Mouse (Mus musculus): ENCODE measurements around the gene Znrf1. TPM values are rescaled to one million over a fixed set of nuclear protein-coding genes. Genes with fewer than 3 reads are reported as not detected.
A peak's percentile ranks its signal among the peaks of the same experiment; 100 is the strongest.

The Znrf1 gene
- polyA plus RNA-seq, 1 experiment: 103 TPM

- 3% methylated on average over 1 of the region's 1 CpGs for WGBS
- Histone ChIP-seq H3K4me1 (ENCODE audit: control insufficient read depth, insufficient read depth, low read length) (peaks cover 32% of the 10 kb centered on the region), H3K4me3 (replicated peaks; ENCODE audit: extremely low read depth, low read depth, low read length) (no peak overlapping the region)
- no peak for TF ChIP-seq CTCF (IDR thresholded peaks at IDR 0.05; ENCODE audit: insufficient read depth, low read length)
- no peak for TF ChIP-seq POLR2A (IDR thresholded peaks at IDR 0.05; ENCODE audit: borderline replicate concordance, extremely low read depth, low read depth, low read length)
- no peak for DNase-seq
Measured at GRCm38 (mm10) chr8:111619936-111620335, 84.0 kb downstream of the Znrf1 start.

DNA sequence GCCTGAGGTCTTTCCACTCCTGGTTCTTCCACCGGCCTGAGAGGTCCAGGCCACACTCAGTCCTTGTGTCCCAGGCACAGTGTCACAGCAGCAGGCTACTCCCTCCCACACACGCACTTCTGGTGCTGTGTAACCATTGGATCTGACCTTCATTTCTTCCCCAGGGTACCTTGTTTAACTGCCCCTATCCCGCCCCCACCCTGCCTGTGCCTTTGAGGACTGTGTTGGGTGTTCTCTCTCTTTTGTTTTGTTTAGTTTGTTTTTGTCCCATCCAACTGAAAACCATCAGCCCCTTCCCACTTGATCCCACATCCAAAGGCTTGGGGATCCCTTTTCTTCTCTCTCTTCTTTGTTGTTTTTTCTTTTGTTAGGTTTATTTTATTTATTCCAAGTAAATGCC is 86.2 kb downstream of the Znrf1 start:
- peaks cover 28% of the 10 kb centered on the region for H3K4me1 ChIP-seq (ENCODE audit: control insufficient read depth, insufficient read depth, low read length)
- no peak for TF ChIP-seq POLR2A (IDR thresholded peaks at IDR 0.05; ENCODE audit: borderline replicate concordance, extremely low read depth, low read depth, low read length)
- TF ChIP-seq CTCF (IDR thresholded peaks at IDR 0.05; ENCODE audit: insufficient read depth, low read length): no peak
- H3K4me3 ChIP-seq (replicated peaks; ENCODE audit: extremely low read depth, low read depth, low read length): no peak overlapping the region
- WGBS: 82% methylated on average over 3 of the region's 3 CpGs
- DNase-seq: no peak

GRCm38 (mm10) chr8:111622553-111622952 is 86.7 kb downstream of the Znrf1 start:
- no peak for DNase-seq
- no peak for TF ChIP-seq POLR2A (IDR thresholded peaks at IDR 0.05; ENCODE audit: borderline replicate concordance, extremely low read depth, low read depth, low read length)
- no peak for TF ChIP-seq CTCF (IDR thresholded peaks at IDR 0.05; ENCODE audit: insufficient read depth, low read length)
- 82% methylated on average over 10 of the region's 10 CpGs for WGBS
- H3K4me1 ChIP-seq (ENCODE audit: control insufficient read depth, insufficient read depth, low read length): peaks cover 28% of the 10 kb centered on the region
- no peak overlapping the region for H3K4me3 ChIP-seq (replicated peaks; ENCODE audit: extremely low read depth, low read depth, low read length)

DNA sequence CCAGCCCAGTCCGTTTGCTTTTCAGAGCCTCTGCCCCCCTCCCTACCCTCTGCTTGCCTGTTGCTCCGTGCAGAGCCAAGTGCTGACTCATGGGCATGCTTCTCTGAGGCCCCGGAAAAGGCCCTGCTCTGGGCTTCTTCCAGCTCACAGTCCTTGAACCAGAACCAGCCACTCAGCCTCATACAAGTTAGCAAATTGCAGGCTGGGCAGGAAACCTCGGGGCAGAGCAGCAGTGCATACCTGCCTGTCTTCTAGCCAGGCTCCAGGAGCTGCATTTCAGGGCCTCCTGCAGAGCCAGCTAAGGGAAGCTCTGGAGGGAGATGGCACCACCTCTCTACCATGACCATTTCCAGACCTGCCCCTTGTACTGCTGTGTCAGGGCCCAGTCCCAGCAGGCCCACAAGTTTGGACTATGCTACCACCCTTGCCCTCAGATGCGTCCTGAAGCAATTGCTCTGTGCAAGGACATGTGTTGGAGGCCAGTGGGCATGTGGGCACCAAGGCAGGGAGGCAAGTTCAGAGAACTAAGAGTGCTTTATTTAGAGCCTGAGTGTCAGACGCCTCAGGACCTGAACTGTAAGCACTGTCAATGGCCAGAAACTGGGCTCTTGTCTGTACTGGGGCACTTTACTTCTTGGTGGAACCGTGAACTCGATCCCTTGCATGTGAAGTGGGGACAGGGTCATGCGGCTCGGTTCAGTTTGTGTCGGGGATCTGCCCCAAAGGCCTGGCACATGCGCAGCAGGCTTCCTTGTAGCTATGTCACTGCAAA is 88.4 kb downstream of the Znrf1 start:
- peak; percentile 64 for DNase-seq
- TF ChIP-seq POLR2A (IDR thresholded peaks at IDR 0.05; ENCODE audit: borderline replicate concordance, extremely low read depth, low read depth, low read length): no peak
- TF ChIP-seq CTCF (IDR thresholded peaks at IDR 0.05; ENCODE audit: insufficient read depth, low read length): no peak
- 50% methylated on average over 12 of the region's 12 CpGs for WGBS
- Histone ChIP-seq H3K4me1 (ENCODE audit: control insufficient read depth, insufficient read depth, low read length) (peaks cover 21% of the 10 kb centered on the region), H3K4me3 (replicated peaks; ENCODE audit: extremely low read depth, low read depth, low read length) (no peak overlapping the region)

DNA sequence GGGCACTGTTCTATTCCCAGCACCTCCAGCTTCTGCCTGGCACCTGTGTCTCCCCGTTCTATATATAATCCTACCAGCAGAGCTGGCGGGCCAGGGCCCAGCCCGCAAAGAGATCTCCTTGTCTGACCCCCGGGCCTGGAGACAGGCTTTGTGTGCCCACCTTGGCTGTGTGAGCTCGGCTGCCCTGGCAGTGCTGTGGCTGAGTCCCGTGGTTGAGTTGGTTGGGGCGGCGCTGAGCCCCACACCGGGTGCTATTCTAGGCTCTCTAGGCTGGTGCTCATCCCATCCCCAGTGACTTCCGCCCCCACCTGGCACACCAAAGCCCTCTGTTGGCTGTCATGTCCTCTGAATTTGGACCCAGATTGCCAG is 88.9 kb downstream of the Znrf1 start:
- no peak for DNase-seq
- peaks cover 17% of the 10 kb centered on the region for H3K4me1 ChIP-seq (ENCODE audit: control insufficient read depth, insufficient read depth, low read length)
- 83% methylated on average over 10 of the region's 10 CpGs for WGBS

GRCm38 (mm10) chr8:111625694-111626527 is 90.0 kb downstream of the Znrf1 start:
- TF ChIP-seq CTCF (IDR thresholded peaks at IDR 0.05; ENCODE audit: insufficient read depth, low read length) (peak; percentile 83), POLR2A (IDR thresholded peaks at IDR 0.05; ENCODE audit: borderline replicate concordance, extremely low read depth, low read depth, low read length) (no peak)
- peaks cover 13% of the 10 kb centered on the region for H3K4me1 ChIP-seq (ENCODE audit: control insufficient read depth, insufficient read depth, low read length)
- WGBS: 13% methylated on average over 6 of the region's 6 CpGs
- DNase-seq: peak; percentile 74
- H3K4me3 ChIP-seq (replicated peaks; ENCODE audit: extremely low read depth, low read depth, low read length): no peak overlapping the region

More for the DNA sequence above, 88.9 kb downstream of the Znrf1 start:
- TF ChIP-seq POLR2A (IDR thresholded peaks at IDR 0.05; ENCODE audit: borderline replicate concordance, extremely low read depth, low read depth, low read length): no peak
- no peak overlapping the region for H3K4me3 ChIP-seq (replicated peaks; ENCODE audit: extremely low read depth, low read depth, low read length)

- H3K4me1 ChIP-seq (ENCODE audit: control insufficient read depth, insufficient read depth, low read length): peaks cover 13% of the 10 kb centered on the region
- WGBS: 32% methylated on average over 8 of the region's 8 CpGs
- no peak for DNase-seq
- TF ChIP-seq POLR2A (IDR thresholded peaks at IDR 0.05; ENCODE audit: borderline replicate concordance, extremely low read depth, low read depth, low read length) (no peak), CTCF (IDR thresholded peaks at IDR 0.05; ENCODE audit: insufficient read depth, low read length) (no peak)
- no peak overlapping the region for H3K4me3 ChIP-seq (replicated peaks; ENCODE audit: extremely low read depth, low read depth, low read length)
Measured at GRCm38 (mm10) chr8:111626528-111626820, 90.6 kb downstream of the Znrf1 start.

DNA sequence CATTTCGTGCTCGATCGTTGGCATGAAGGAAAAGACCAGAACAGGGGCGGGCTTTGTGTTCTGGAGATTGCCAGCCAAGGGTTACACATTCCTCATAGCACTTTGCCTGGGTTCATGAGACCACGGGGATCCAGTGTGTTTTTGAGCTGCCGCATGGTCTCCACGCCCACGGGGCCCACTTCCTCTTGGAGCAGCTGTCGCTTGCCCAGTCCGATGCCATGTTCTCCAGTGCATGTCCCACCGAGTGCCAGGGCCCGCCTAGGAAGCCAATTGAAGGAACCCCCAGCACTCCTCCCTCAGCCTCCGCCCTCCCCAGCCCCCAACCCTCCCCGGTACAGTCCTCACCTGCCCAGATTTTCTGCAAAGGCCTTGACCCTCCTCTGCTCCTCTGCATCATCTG is 91.0 kb downstream of the Znrf1 start:
- DNase-seq: no peak
- H3K4me1 ChIP-seq (ENCODE audit: control insufficient read depth, insufficient read depth, low read length): peaks cover 13% of the 10 kb centered on the region
- 85% methylated on average over 14 of the region's 14 CpGs for WGBS

DNA sequence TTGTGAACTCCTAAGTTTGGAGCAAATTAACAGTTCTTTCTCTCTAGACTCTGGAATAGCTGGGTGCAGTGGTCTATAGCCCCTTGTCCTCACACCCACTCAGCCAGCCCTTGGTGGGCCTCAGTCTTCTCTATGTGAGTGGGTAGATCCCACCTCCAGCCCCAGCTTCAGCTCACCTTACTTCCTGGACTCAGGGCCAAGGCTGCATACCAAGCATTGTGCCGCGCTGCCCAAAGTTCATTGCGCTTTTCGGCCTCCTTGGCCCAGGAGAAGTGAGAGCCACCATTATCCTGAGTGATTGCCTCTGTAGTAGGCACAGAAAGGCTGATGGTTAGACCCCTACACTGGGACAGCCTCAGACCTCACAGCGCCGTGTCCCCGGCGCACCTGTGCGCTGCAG is 92.0 kb downstream of the Znrf1 start:
- whole genome bisulfite sequencing: 95% methylated on average over 9 of the region's 9 CpGs

More for the DNA sequence above, 91.0 kb downstream of the Znrf1 start:
- no peak overlapping the region for H3K4me3 ChIP-seq (replicated peaks; ENCODE audit: extremely low read depth, low read depth, low read length)
- TF ChIP-seq CTCF (IDR thresholded peaks at IDR 0.05; ENCODE audit: insufficient read depth, low read length) (no peak), POLR2A (IDR thresholded peaks at IDR 0.05; ENCODE audit: borderline replicate concordance, extremely low read depth, low read depth, low read length) (no peak)

DNA sequence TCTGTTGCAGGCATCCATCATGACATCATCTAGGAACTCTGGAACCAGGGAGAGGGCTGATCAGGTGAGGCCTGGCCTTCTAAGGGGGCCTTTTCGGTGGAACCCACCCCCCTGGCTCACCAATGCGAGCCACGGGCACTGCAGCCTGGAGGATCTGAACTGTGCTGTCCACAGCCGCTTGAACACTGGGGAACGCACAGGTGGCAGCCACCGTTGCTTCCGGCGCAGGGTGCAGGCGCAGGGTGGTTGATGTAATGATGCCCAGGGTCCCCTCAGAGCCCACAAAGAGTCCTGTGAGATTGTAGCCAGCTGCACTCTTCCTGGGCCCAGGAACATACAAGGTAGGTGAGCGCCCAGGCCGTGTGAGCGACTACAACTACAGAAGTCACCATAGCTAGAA is 92.5 kb downstream of the Znrf1 start:
- no peak for TF ChIP-seq CTCF (IDR thresholded peaks at IDR 0.05; ENCODE audit: insufficient read depth, low read length)
- no peak for TF ChIP-seq POLR2A (IDR thresholded peaks at IDR 0.05; ENCODE audit: borderline replicate concordance, extremely low read depth, low read depth, low read length)
- Histone ChIP-seq H3K4me1 (ENCODE audit: control insufficient read depth, insufficient read depth, low read length) (peaks cover 13% of the 10 kb centered on the region), H3K4me3 (replicated peaks; ENCODE audit: extremely low read depth, low read depth, low read length) (no peak overlapping the region)
- no peak for DNase-seq
- WGBS: 90% methylated on average over 12 of the region's 12 CpGs

More for the DNA sequence above, 92.0 kb downstream of the Znrf1 start:
- no peak for DNase-seq
- peaks cover 13% of the 10 kb centered on the region for H3K4me1 ChIP-seq (ENCODE audit: control insufficient read depth, insufficient read depth, low read length)
- TF ChIP-seq CTCF (IDR thresholded peaks at IDR 0.05; ENCODE audit: insufficient read depth, low read length): no peak
- no peak for TF ChIP-seq POLR2A (IDR thresholded peaks at IDR 0.05; ENCODE audit: borderline replicate concordance, extremely low read depth, low read depth, low read length)
- no peak overlapping the region for H3K4me3 ChIP-seq (replicated peaks; ENCODE audit: extremely low read depth, low read depth, low read length)
